Comparison of ENCODE assay signal across 14 mouse cellular contexts in the genomic region with DNA sequence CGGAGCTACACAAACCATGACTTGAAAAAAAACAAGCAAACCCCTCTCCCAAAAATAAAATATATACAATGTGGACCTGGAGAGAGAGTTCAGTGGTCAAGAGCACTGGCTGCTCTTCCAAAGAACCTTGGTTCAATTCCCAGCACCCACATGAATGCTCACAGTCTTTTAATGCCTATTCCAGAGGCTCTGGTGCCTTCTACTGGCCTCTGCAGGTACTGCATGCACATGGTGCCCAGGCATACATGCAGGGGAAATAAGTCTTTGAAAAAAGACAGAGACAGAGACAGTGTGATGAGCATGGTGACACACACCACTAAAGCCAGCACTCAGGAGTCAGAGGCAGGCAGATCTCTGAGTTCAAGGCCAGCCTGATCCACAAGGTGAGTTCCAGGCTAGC. TPM values are rescaled to one million over a fixed set of nuclear protein-coding genes. Genes with fewer than 3 reads are reported as not detected.
A peak's percentile ranks its signal among the peaks of the same experiment; 100 is the strongest.
DNase-seq lines count a peak whose midpoint lies in the region; ATAC-seq and TF ChIP-seq lines count a peak whose summit lies in the region.
"Had no signal": no experiment of that assay in that cellular context is flagged by ENCODE, and none has a peak within 500 bp of the region (broad histone marks: within the 10 kb centered on the region; RNA-seq: fewer than 3 reads in every experiment).

No protein-coding gene starts in this region.

- H3K27ac ChIP-seq in layer of hippocampus, adult 2 months = peak overlapping the region; percentile 88; the same call in 1 of the 2 replicates
- H3K27ac ChIP-seq in thymus, adult 2 months (ENCODE audit: control insufficient read depth, insufficient read depth, low read length) = no peak overlapping the region
- H3K27ac ChIP-seq: embryonic facial prominence, embryonic 12.5 days had no signal

- TF ChIP-seq CTCF in layer of hippocampus, adult 2 months (conservative IDR thresholded peaks at IDR 0.05) = peak; percentile 71
- no peak for TF ChIP-seq CTCF in thymus, adult 2 months (IDR thresholded peaks at IDR 0.05; ENCODE audit: borderline replicate concordance, control insufficient read depth, extremely low read depth, insufficient read depth, low read length, poor library complexity)

- ATAC-seq in CD4-positive, CD25-positive, alpha-beta regulatory T cell, adult 4 months = no peak
- no peak for ATAC-seq in granulocyte monocyte progenitor cell, adult 5-6 weeks (replicated peaks; ENCODE audit: poor library complexity, severe bottlenecking)
- ATAC-seq: forebrain, embryonic 14.5 days had no signal

- peak; percentile 60 for DNase-seq in CD4-positive, CD25-positive, alpha-beta regulatory T cell, adult 2 months (ENCODE audit: low read depth, low spot score)
- no peak for DNase-seq in layer of hippocampus, adult 2 months (ENCODE audit: low spot score in 2 of 2)
- DNase-seq in layer of hippocampus, postnatal 10 days (ENCODE audit: low spot score in 2 of 2) = no peak
- peak; percentile 65 for DNase-seq in thymus, postnatal 4 days
- DNase-seq in thymus, adult 2 months = no peak
- no peak for DNase-seq in urinary bladder, postnatal 10 days (ENCODE audit: low spot score)
- DNase-seq: heart, adult 11 months; right cerebral cortex, adult 18-20 months had no signal

- no peak overlapping the region for H3K4me3 ChIP-seq in layer of hippocampus, adult 2 months
- no peak overlapping the region for H3K4me3 ChIP-seq in thymus, adult 2 months (ENCODE audit: control insufficient read depth, insufficient read depth, low read length)
- H3K4me3 ChIP-seq: embryonic facial prominence, embryonic 12.5 days; myocyte had no signal

- 97% methylated on average over 1 of the region's 1 CpGs for WGBS in thymus, adult 2 months

- TF ChIP-seq POLR2A in thymus, adult 2 months (IDR thresholded peaks at IDR 0.05; ENCODE audit: control insufficient read depth, extremely low read depth, insufficient read depth, low read length, poor library complexity) = no peak

- no peaks in the 10 kb centered on the region for H3K27me3 ChIP-seq in thymus, adult 2 months (ENCODE audit: control insufficient read depth, insufficient read depth, low read length)
- H3K27me3 ChIP-seq: embryonic facial prominence, embryonic 12.5 days had no signal

- no peaks in the 10 kb centered on the region; the same call in 1 of the 2 replicates for H3K4me1 ChIP-seq in thymus, adult 2 months (replicated peaks; ENCODE audit: control insufficient read depth, insufficient read depth, low read length)
- H3K4me1 ChIP-seq: embryonic facial prominence, embryonic 12.5 days had no signal

- H3K36me3 ChIP-seq in thymus, adult 2 months (ENCODE audit: control insufficient read depth, insufficient read depth, low read length) = no peaks in the 10 kb centered on the region

RNA-seq across cellular contexts. Expression of a gene that starts 15.8 kb away (rescaled TPM):
- polyA plus RNA-seq in CD4-positive, CD25-positive, alpha-beta regulatory T cell, adult 4 months (2017; shearing (Covaris generic)) = 1 to 10 TPM; 7.6 to 7.9 TPM
- total RNA-seq in layer of hippocampus, adult 2 months (2021) = 1 to 10 TPM; 8.7 to 9.6 TPM
- 1 to 10 TPM; 8.6 to 9.9 TPM for total RNA-seq in layer of hippocampus, postnatal 10 days (2021)
- 24.3 and 25.2 TPM in 2 replicates for polyA plus RNA-seq in thymus, adult 2 months (2012; rRNA removed)
- total RNA-seq in granulocyte monocyte progenitor cell, adult 5-6 weeks (2014; fragmentation: Nextera tagmentation) = 9.3 and 15.7 TPM in 2 replicates
- total RNA-seq in granulocyte monocyte progenitor cell, adult 5-6 weeks (2017) = 12.7 and 13.7 TPM in 2 replicates

RNA-seq across cellular contexts. Expression of a gene that starts 24.2 kb away (rescaled TPM):
- polyA plus RNA-seq in CD4-positive, CD25-positive, alpha-beta regulatory T cell, adult 4 months (2017; shearing (Covaris generic)) = under 1 TPM in 1 of 2 experiments, not detected in 1; 0.32 TPM
- under 1 TPM; 0.71 to 0.92 TPM for total RNA-seq in layer of hippocampus, adult 2 months (2021)
- under 1 TPM; 0.33 to 0.37 TPM for total RNA-seq in layer of hippocampus, postnatal 10 days (2021)
- 0.40 and 0.93 TPM in 2 replicates for polyA plus RNA-seq in thymus, adult 2 months (2012; rRNA removed)
- total RNA-seq in granulocyte monocyte progenitor cell, adult 5-6 weeks (2014; fragmentation: Nextera tagmentation) = 1.5 and 12.9 TPM in 2 replicates
- total RNA-seq in granulocyte monocyte progenitor cell, adult 5-6 weeks (2017) = 7.4 and 8.2 TPM in 2 replicates
- total RNA-seq: hematopoietic stem cell, adult 5-6 weeks had no signal
- polyA plus RNA-seq: forebrain, embryonic 14.5 days had no signal

RNA-seq across cellular contexts. Expression of a gene that starts 28.4 kb away (rescaled TPM):
- 10 to 100 TPM; 17.4 to 27.7 TPM for polyA plus RNA-seq in CD4-positive, CD25-positive, alpha-beta regulatory T cell, adult 4 months (2017; shearing (Covaris generic))
- total RNA-seq in layer of hippocampus, adult 2 months (2021) = 10 to 100 TPM; 24.9 to 25.8 TPM
- 10 to 100 TPM; 32.9 to 37.7 TPM for total RNA-seq in layer of hippocampus, postnatal 10 days (2021)
- 68.5 and 74.2 TPM in 2 replicates for polyA plus RNA-seq in thymus, adult 2 months (2012; rRNA removed)
- 26.8 and 35.8 TPM in 2 replicates for total RNA-seq in granulocyte monocyte progenitor cell, adult 5-6 weeks (2014; fragmentation: Nextera tagmentation)
- total RNA-seq in granulocyte monocyte progenitor cell, adult 5-6 weeks (2017) = 30.5 and 32.2 TPM in 2 replicates

RNA-seq across cellular contexts. Expression of a gene that starts 33.1 kb away (rescaled TPM):
- 10 to 100 TPM; 60.2 to 68.1 TPM for polyA plus RNA-seq in CD4-positive, CD25-positive, alpha-beta regulatory T cell, adult 4 months (2017; shearing (Covaris generic))
- total RNA-seq in layer of hippocampus, adult 2 months (2021) = 10 to 100 TPM; 40.0 to 41.1 TPM
- total RNA-seq in layer of hippocampus, postnatal 10 days (2021) = 10 to 100 TPM; 39.2 to 50.3 TPM
- polyA plus RNA-seq in thymus, adult 2 months (2012; rRNA removed) = 79.1 and 110 TPM in 2 replicates
- total RNA-seq in granulocyte monocyte progenitor cell, adult 5-6 weeks (2014; fragmentation: Nextera tagmentation) = 76.1 and 81.6 TPM in 2 replicates
- total RNA-seq in granulocyte monocyte progenitor cell, adult 5-6 weeks (2017) = 68.2 and 82.4 TPM in 2 replicates

RNA-seq across cellular contexts. Expression of a gene that starts 41.3 kb away (rescaled TPM):
- 1 to 10 TPM; 8.4 to 9.8 TPM for polyA plus RNA-seq in CD4-positive, CD25-positive, alpha-beta regulatory T cell, adult 4 months (2017; shearing (Covaris generic))
- 1 to 10 TPM; 4.4 to 4.7 TPM for total RNA-seq in layer of hippocampus, adult 2 months (2021)
- total RNA-seq in layer of hippocampus, postnatal 10 days (2021) = 1 to 10 TPM; 5.8 to 7.0 TPM
- polyA plus RNA-seq in thymus, adult 2 months (2012; rRNA removed) = 6.0 and 6.1 TPM in 2 replicates
- 51.8 and 62.8 TPM in 2 replicates for total RNA-seq in granulocyte monocyte progenitor cell, adult 5-6 weeks (2014; fragmentation: Nextera tagmentation)
- 42.9 and 63.5 TPM in 2 replicates for total RNA-seq in granulocyte monocyte progenitor cell, adult 5-6 weeks (2017)

Comparison
In these comparisons a context has a peak if more than half of its experiments do, and no peak if none do; other contexts are left out.
1. DNase-seq: peak in CD4-positive, CD25-positive, alpha-beta regulatory T cell, adult 2 months (single experiment) and thymus, postnatal 4 days (single experiment); none in layer of hippocampus, adult 2 months (0 of 2), layer of hippocampus, postnatal 10 days (0 of 2), thymus, adult 2 months (single experiment) and urinary bladder, postnatal 10 days (single experiment).